Mouse (Mus musculus) telencephalon, adult 2 months (tissue): Measurements from ENCODE around the gene Cntn4.

Experiments
- DNase-seq: peaks from one replicate; pipeline ENCODE4 v3.0.0-alpha.2; 2011; ENCODE audit warnings: low read depth, low spot score

Cntn4 gene

GRCm38 (mm10) chr6:106078071-106078603 lies 400.7 kb downstream of the Cntn4 start:
- no peak for DNase-seq

GRCm38 (mm10) chr6:106078629-106079028 lies 401.2 kb downstream of the Cntn4 start:
- DNase-seq: no peak

GRCm38 (mm10) chr6:106097856-106098255 lies 420.4 kb downstream of the Cntn4 start:
- no peak for DNase-seq

GRCm38 (mm10) chr6:106118523-106119081 lies 441.1 kb downstream of the Cntn4 start:
- peak; percentile 61 for DNase-seq

GRCm38 (mm10) chr6:106153530-106153929 lies 476.1 kb downstream of the Cntn4 start:
- DNase-seq: no peak

- no peak for DNase-seq
Observed at GRCm38 (mm10) chr6:106155362-106155761, 477.9 kb downstream of the Cntn4 start.

GRCm38 (mm10) chr6:106177546-106177945 lies 500.1 kb downstream of the Cntn4 start:
- peak; percentile 17 for DNase-seq

GRCm38 (mm10) chr6:106181596-106181995 lies 504.1 kb downstream of the Cntn4 start:
- DNase-seq: peak; percentile 4

GRCm38 (mm10) chr6:106200974-106201373 lies 523.5 kb downstream of the Cntn4 start:
- no peak for DNase-seq

- DNase-seq: no peak
Observed at GRCm38 (mm10) chr6:106207401-106207800, 529.9 kb downstream of the Cntn4 start.

GRCm38 (mm10) chr6:106213071-106213470 lies 535.6 kb downstream of the Cntn4 start:
- peak; percentile 49 for DNase-seq

GRCm38 (mm10) chr6:106237046-106237948 lies 559.8 kb downstream of the Cntn4 start:
- DNase-seq: no peak

- no peak for DNase-seq
Observed at GRCm38 (mm10) chr6:106241553-106241952, 564.1 kb downstream of the Cntn4 start.

GRCm38 (mm10) chr6:106263396-106263795 lies 585.9 kb downstream of the Cntn4 start:
- DNase-seq: no peak

- no peak for DNase-seq
Observed at GRCm38 (mm10) chr6:106265487-106265886, 588.0 kb downstream of the Cntn4 start.

- no peak for DNase-seq
Observed at GRCm38 (mm10) chr6:106266304-106266703, 588.8 kb downstream of the Cntn4 start.

GRCm38 (mm10) chr6:106268723-106269122 lies 591.3 kb downstream of the Cntn4 start:
- DNase-seq: no peak

GRCm38 (mm10) chr6:106277139-106277538 lies 599.7 kb downstream of the Cntn4 start:
- no peak for DNase-seq

- peak; percentile 45 for DNase-seq
Observed at GRCm38 (mm10) chr6:106281621-106282020, 604.2 kb downstream of the Cntn4 start.

GRCm38 (mm10) chr6:106283815-106284214 lies 606.4 kb downstream of the Cntn4 start:
- DNase-seq: no peak

GRCm38 (mm10) chr6:106299451-106299850 lies 622.0 kb downstream of the Cntn4 start:
- DNase-seq: no peak

- DNase-seq: no peak
Observed at GRCm38 (mm10) chr6:106300179-106300578, 622.7 kb downstream of the Cntn4 start.

- DNase-seq: no peak
Observed at GRCm38 (mm10) chr6:106302435-106302834, 625.0 kb downstream of the Cntn4 start.
